ENCODE assay signal across 8 mouse cellular contexts in the genomic region with DNA sequence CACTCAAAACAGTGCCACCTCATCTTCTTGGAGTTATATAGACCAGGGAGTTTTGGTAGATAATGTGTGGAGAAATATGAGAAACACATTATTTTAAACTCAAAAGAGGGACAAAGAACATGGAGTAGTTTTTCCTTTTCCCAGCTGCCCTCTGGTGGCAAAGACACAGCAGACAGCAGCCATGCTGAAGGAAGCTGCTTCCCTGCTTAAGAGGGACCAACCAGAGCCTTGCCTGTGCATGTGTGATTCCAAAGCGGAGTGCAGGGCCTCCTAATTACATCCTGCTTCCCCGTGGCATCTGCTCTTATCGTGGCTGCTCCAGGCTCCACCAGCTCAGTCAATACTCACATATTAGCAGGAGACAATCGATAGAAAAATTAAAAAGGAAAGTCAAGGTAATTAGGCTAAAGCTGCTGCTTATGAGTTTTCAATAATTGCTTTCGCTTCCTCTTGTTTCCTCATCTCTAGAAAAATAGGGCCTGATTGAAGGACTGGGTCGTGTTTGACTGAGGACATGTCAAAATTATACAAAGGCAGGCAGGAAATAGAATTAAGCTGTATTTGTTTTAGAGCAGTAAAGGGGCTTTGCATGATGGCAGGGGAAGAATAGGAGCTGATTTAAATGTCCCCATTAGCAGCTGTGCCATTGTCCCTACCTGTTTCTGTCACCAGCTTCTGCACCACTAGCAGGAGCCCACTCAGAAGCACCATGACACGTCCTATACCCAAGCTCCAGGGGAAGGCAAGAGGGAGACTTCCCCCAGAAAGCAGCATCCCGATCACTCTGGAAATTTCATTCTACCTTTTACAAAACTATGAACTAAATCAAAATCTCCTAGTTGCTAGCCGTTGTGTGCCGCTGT.
DNase-seq lines count a peak whose midpoint lies in the region; ATAC-seq and TF ChIP-seq lines count a peak whose summit lies in the region.

No protein-coding gene starts in this region.

- H3K27ac ChIP-seq in forebrain, postnatal 0 days (ENCODE audit: low read depth, low read length): peak overlapping the region; percentile 70
- H3K27ac ChIP-seq in midbrain, embryonic 14.5 days (replicated peaks; ENCODE audit: low read depth, low read length): peak overlapping the region; percentile 41

- no peak overlapping the region for H3K4me2 ChIP-seq in forebrain, postnatal 0 days (ENCODE audit: low read depth)
- no peak overlapping the region for H3K4me2 ChIP-seq in midbrain, embryonic 14.5 days (ENCODE audit: low read length)

- DNase-seq in 416B (ENCODE audit: low read depth): peak; percentile 37
- peak; percentile 28 for DNase-seq in cerebellum, adult 8-10 months
- peak; percentile 83 for DNase-seq in forebrain, postnatal 0 days
- DNase-seq in layer of hippocampus, postnatal 25 days (ENCODE audit: extremely low spot score in 1 of 2, low spot score in 1 of 2): peak; percentile 29 to 35
- peak; percentile 85 for DNase-seq in midbrain, embryonic 14.5 days
- DNase-seq in thymus, postnatal 4 days: peak; percentile 57
- no peak for DNase-seq in spleen, postnatal 4 days (ENCODE audit: low spot score in 2 of 2)

- H3K9me3 ChIP-seq in E14TG2a.4 (ENCODE audit: low read length): no peaks in the 10 kb centered on the region
- H3K9me3 ChIP-seq in forebrain, postnatal 0 days (ENCODE audit: low read length): no peaks in the 10 kb centered on the region
- no peaks in the 10 kb centered on the region for H3K9me3 ChIP-seq in midbrain, embryonic 14.5 days (ENCODE audit: control insufficient read depth, low read length)

- peak; percentile 96 for ATAC-seq in forebrain, postnatal 0 days
- ATAC-seq in midbrain, embryonic 14.5 days (ENCODE audit: low FRiP score, low TSS enrichment): peak; percentile 81; the same call in 1 of the 2 replicates

- H3K36me3 ChIP-seq in E14TG2a.4 (ENCODE audit: insufficient read depth, low read length): no peaks in the 10 kb centered on the region; the same call in 1 of the 2 replicates
- no peaks in the 10 kb centered on the region for H3K36me3 ChIP-seq in forebrain, postnatal 0 days (ENCODE audit: insufficient read depth)
- H3K36me3 ChIP-seq in midbrain, embryonic 14.5 days (ENCODE audit: control insufficient read depth, insufficient read depth, low read length): no peaks in the 10 kb centered on the region

- no peak overlapping the region for H3K9ac ChIP-seq in forebrain, postnatal 0 days
- H3K9ac ChIP-seq in midbrain, embryonic 14.5 days (replicated peaks; ENCODE audit: low read length): no peak overlapping the region

- H3K4me3 ChIP-seq in E14TG2a.4 (replicated peaks; ENCODE audit: low read length): no peak overlapping the region
- H3K4me3 ChIP-seq in forebrain, postnatal 0 days (ENCODE audit: low read depth, low read length): no peak overlapping the region
- H3K4me3 ChIP-seq in midbrain, embryonic 14.5 days (replicated peaks; ENCODE audit: low read depth, low read length): no peak overlapping the region

- TF ChIP-seq CTCF in E14TG2a.4 (conservative IDR thresholded peaks at IDR 0.05; ENCODE audit: low read length): peak; percentile 26
- TF ChIP-seq CTCF in forebrain, postnatal 0 days (IDR thresholded peaks at IDR 0.05; ENCODE audit: low read depth): peak; percentile 85

- 0 out of 2 replicates have a peak, but pooled peaks cover 5% of the 10 kb centered on the region for H3K4me1 ChIP-seq in E14TG2a.4 (replicated peaks; ENCODE audit: low read depth, low read length)
- 0 out of 2 replicates have a peak, but pooled peaks cover 5% of the 10 kb centered on the region for H3K4me1 ChIP-seq in forebrain, postnatal 0 days (ENCODE audit: insufficient read depth)
- peaks cover 13% of the 10 kb centered on the region for H3K4me1 ChIP-seq in midbrain, embryonic 14.5 days (ENCODE audit: control insufficient read depth, insufficient read depth, low read length)

- H3K27me3 ChIP-seq in E14TG2a.4 (ENCODE audit: insufficient read depth, low read length): no peaks in the 10 kb centered on the region
- no peaks in the 10 kb centered on the region for H3K27me3 ChIP-seq in forebrain, postnatal 0 days (ENCODE audit: insufficient read depth, low read length)
- no peaks in the 10 kb centered on the region for H3K27me3 ChIP-seq in midbrain, embryonic 14.5 days (ENCODE audit: control insufficient read depth, insufficient read depth, low read length)

- WGBS in forebrain, postnatal 0 days: 31% methylated on average over 10 of the region's 10 CpGs
- WGBS in midbrain, embryonic 14.5 days: 37% methylated on average over 10 of the region's 10 CpGs

Comparison
In these comparisons a context has a peak if more than half of its experiments do, and no peak if none do; other contexts are left out.
1. DNase-seq: peak in 416B (single experiment), cerebellum, adult 8-10 months (single experiment), forebrain, postnatal 0 days (single experiment), layer of hippocampus, postnatal 25 days (2 of 2), midbrain, embryonic 14.5 days (single experiment) and thymus, postnatal 4 days (single experiment); none in spleen, postnatal 4 days (0 of 2).